Mouse (Mus musculus): Measurements from ENCODE around the gene Lrrc75b. TPM values are rescaled to one million over a fixed set of nuclear protein-coding genes. Genes with fewer than 3 reads are reported as not detected.
A peak's percentile ranks its signal among the peaks of the same experiment; 100 is the strongest.

Lrrc75b gene
- total and polyA plus RNA-seq, 2 experiments from 2014 or later: 37.5 to 41.4 TPM

DNA sequence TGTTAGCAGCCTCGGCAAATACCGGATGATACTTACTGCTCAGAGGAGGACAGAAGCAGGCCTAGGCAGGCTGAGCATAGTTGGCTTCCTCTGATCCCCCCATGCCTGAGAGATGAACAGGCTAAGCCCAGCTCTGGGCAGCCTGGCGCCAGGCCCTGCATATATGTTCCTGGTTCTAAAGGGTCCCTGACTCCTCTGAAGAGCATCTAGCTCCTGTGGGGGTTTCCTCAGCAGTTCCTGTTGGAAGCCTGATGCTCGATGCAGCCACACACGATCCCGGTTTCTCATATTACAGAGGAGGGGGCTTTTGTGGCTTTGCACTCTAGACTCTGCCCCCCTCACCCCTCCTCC is 394 bp upstream of the Lrrc75b start:
- TF ChIP-seq CTCF (IDR thresholded peaks at IDR 0.05): no peak
- DNase-seq (ENCODE audit: low spot score) (peak; percentile 27), ATAC-seq (ENCODE audit: low FRiP score) (peak; percentile 20; the same call in 1 of the 2 replicates)
- Histone ChIP-seq H3K4me2 (ENCODE audit: low read depth, low read length, poor library complexity, severe bottlenecking) (peak overlapping the region; percentile 83), H3K4me3 (ENCODE audit: low read depth, low read length) (peak overlapping the region; percentile 69), H3K9ac (replicated peaks; ENCODE audit: low read length, poor library complexity, severe bottlenecking) (peak overlapping the region; percentile 97), H3K36me3 (ENCODE audit: insufficient read depth, low read length) (peaks cover 15% of the 10 kb centered on the region), H3K9me3 (ENCODE audit: low read length) (no peaks in the 10 kb centered on the region), H3K4me1 (ENCODE audit: insufficient read depth, low read length) (peaks cover 27% of the 10 kb centered on the region), H3K27ac (ENCODE audit: low read depth, low read length) (peak overlapping the region; percentile 99), H3K27me3 (ENCODE audit: insufficient read depth, low read length) (no peaks in the 10 kb centered on the region)
- WGBS: 11% methylated on average over 6 of the region's 6 CpGs

DNA sequence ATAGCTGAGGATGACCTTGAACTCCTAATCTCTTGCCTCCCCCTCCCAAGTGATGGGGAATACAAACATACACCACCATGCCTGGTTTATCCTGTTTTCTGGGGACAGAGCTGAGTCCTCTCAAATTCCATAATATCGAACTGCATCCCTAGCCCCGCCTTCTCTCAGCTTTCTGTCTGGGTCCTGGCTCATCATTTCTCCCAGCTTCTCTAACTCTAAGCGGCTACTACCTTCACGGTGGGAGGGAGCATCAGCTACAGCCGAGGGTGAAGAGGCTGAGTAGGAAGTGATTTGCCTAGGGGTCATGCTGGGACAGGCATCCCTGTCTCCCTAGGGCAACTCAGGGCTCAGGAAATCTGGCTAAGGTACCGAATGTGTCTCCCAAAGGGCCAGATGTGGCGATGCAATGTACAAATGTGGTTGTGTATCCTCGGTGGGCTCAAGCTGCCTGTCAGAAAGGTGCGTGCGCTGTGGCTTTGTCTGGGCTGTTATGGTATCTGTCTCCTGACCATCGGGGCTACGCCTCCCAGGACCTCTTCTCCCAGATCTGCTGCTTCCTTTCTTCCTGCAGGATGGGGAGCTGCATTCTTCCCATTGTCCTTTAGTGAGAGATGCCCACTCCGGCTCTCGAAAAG is 972 bp downstream of the Lrrc75b start:
- WGBS: 2% methylated on average over 14 of the region's 14 CpGs

GRCm38 (mm10) chr10:75558515-75558914 is 1.6 kb downstream of the Lrrc75b start:
- Histone ChIP-seq H3K27me3 (ENCODE audit: insufficient read depth, low read length) (no peaks in the 10 kb centered on the region), H3K27ac (ENCODE audit: low read depth, low read length) (peak overlapping the region; percentile 99), H3K4me1 (ENCODE audit: insufficient read depth, low read length) (peaks cover 27% of the 10 kb centered on the region), H3K9me3 (ENCODE audit: low read length) (no peaks in the 10 kb centered on the region), H3K36me3 (ENCODE audit: insufficient read depth, low read length) (peaks cover 27% of the 10 kb centered on the region), H3K9ac (replicated peaks; ENCODE audit: low read length, poor library complexity, severe bottlenecking) (peak overlapping the region; percentile 97), H3K4me2 (ENCODE audit: low read depth, low read length, poor library complexity, severe bottlenecking) (peak overlapping the region; percentile 83), H3K4me3 (ENCODE audit: low read depth, low read length) (peak overlapping the region; percentile 69)
- peak; percentile 92 for DNase-seq (ENCODE audit: low spot score)
- WGBS: 17% methylated on average over 3 of the region's 3 CpGs
- TF ChIP-seq CTCF (IDR thresholded peaks at IDR 0.05): no peak
- ATAC-seq (ENCODE audit: low FRiP score): peak; percentile 12; the same call in 1 of the 2 replicates

More for the DNA sequence above, 972 bp downstream of the Lrrc75b start:
- Histone ChIP-seq H3K27ac (ENCODE audit: low read depth, low read length) (peak overlapping the region; percentile 99), H3K4me1 (ENCODE audit: insufficient read depth, low read length) (peaks cover 27% of the 10 kb centered on the region), H3K9ac (replicated peaks; ENCODE audit: low read length, poor library complexity, severe bottlenecking) (peak overlapping the region; percentile 97), H3K9me3 (ENCODE audit: low read length) (no peaks in the 10 kb centered on the region), H3K4me3 (ENCODE audit: low read depth, low read length) (peak overlapping the region; percentile 69), H3K4me2 (ENCODE audit: low read depth, low read length, poor library complexity, severe bottlenecking) (peak overlapping the region; percentile 83), H3K27me3 (ENCODE audit: insufficient read depth, low read length) (no peaks in the 10 kb centered on the region), H3K36me3 (ENCODE audit: insufficient read depth, low read length) (peaks cover 21% of the 10 kb centered on the region)
- DNase-seq (ENCODE audit: low spot score) (peak; percentile 55), ATAC-seq (ENCODE audit: low FRiP score) (peak; percentile 20; the same call in 1 of the 2 replicates)
- no peak for TF ChIP-seq CTCF (IDR thresholded peaks at IDR 0.05)

DNA sequence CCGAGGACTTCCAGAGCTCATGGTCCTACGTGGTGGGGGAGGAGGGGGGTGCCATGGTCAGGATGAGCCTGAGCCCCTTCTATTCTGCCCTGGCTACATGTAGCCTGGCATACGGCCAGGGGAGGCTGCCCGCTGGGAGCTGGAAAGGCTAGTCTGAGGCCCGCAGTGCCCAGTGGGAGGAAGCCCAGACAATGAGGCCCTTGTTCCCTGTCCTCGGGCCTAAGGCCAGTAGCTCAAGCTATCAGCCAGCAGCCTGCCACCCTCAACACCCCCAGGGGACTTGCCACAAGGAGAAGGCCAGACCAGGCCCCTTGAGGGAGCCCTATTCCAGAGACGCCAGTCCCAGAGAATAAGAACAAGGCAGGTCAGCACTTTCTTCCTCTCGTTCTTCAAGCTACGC is 4.1 kb downstream of the Lrrc75b start:
- WGBS: 23% methylated on average over 9 of the region's 9 CpGs
- peak; percentile 53 for ATAC-seq (ENCODE audit: low FRiP score)

GRCm38 (mm10) chr10:75555557-75555956 is 4.6 kb downstream of the Lrrc75b start:
- TF ChIP-seq CTCF (IDR thresholded peaks at IDR 0.05): no peak
- peaks cover 37% of the 10 kb centered on the region for H3K36me3 ChIP-seq (ENCODE audit: insufficient read depth, low read length)
- H3K9me3 ChIP-seq (ENCODE audit: low read length): no peaks in the 10 kb centered on the region
- WGBS: 62% methylated on average over 6 of the region's 6 CpGs
- no peak overlapping the region for H3K27ac ChIP-seq (ENCODE audit: low read depth, low read length)
- DNase-seq (ENCODE audit: low spot score): no peak
- ATAC-seq (ENCODE audit: low FRiP score): no peak
- H3K4me3 ChIP-seq (ENCODE audit: low read depth, low read length): no peak overlapping the region
- no peak overlapping the region; the same call in 1 of the 2 replicates for H3K9ac ChIP-seq (replicated peaks; ENCODE audit: low read length, poor library complexity, severe bottlenecking)
- H3K4me1 ChIP-seq (ENCODE audit: insufficient read depth, low read length): peaks cover 18% of the 10 kb centered on the region
- no peak overlapping the region for H3K4me2 ChIP-seq (ENCODE audit: low read depth, low read length, poor library complexity, severe bottlenecking)
- H3K27me3 ChIP-seq (ENCODE audit: insufficient read depth, low read length): no peaks in the 10 kb centered on the region

More for the DNA sequence above, 4.1 kb downstream of the Lrrc75b start:
- Histone ChIP-seq H3K4me3 (ENCODE audit: low read depth, low read length) (no peak overlapping the region), H3K9me3 (ENCODE audit: low read length) (no peaks in the 10 kb centered on the region), H3K4me2 (ENCODE audit: low read depth, low read length, poor library complexity, severe bottlenecking) (no peak overlapping the region), H3K27me3 (ENCODE audit: insufficient read depth, low read length) (no peaks in the 10 kb centered on the region), H3K9ac (replicated peaks; ENCODE audit: low read length, poor library complexity, severe bottlenecking) (no peak overlapping the region; the same call in 1 of the 2 replicates), H3K36me3 (ENCODE audit: insufficient read depth, low read length) (peaks cover 37% of the 10 kb centered on the region), H3K27ac (ENCODE audit: low read depth, low read length) (peak overlapping the region; percentile 27; the same call in 1 of the 2 replicates), H3K4me1 (ENCODE audit: insufficient read depth, low read length) (peaks cover 22% of the 10 kb centered on the region)
- peak; percentile 92 for DNase-seq (ENCODE audit: low spot score)
- peak; percentile 16; the same call in 1 of the 2 replicates for TF ChIP-seq CTCF (IDR thresholded peaks at IDR 0.05)

DNA sequence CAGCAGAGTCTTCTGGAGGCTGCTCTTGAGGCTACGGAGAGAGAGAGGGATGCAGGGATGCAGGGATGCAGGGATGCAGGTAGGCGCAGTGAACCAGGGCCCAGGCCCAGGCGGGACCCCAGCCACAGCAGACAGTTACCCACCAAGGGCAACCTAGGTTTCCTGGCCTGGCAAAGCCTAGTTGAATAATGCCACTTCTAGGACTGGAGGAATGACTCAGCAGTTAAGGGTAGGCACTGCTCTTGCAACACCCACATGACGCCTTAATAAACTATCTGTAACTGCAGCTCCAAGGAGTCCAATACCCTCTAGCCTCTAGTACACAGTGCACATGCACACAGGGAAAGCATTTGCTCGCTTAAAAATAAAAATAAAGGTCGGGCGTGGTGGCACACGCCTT is 6.0 kb downstream of the Lrrc75b start:
- H3K9me3 ChIP-seq (ENCODE audit: low read length): no peaks in the 10 kb centered on the region
- no peak overlapping the region for H3K9ac ChIP-seq (replicated peaks; ENCODE audit: low read length, poor library complexity, severe bottlenecking)
- WGBS: 95% methylated on average over 8 of the region's 8 CpGs
- TF ChIP-seq CTCF (IDR thresholded peaks at IDR 0.05): no peak
- peaks cover 15% of the 10 kb centered on the region for H3K4me1 ChIP-seq (ENCODE audit: insufficient read depth, low read length)
- H3K27me3 ChIP-seq (ENCODE audit: insufficient read depth, low read length): no peaks in the 10 kb centered on the region
- ATAC-seq (ENCODE audit: low FRiP score) (no peak), DNase-seq (ENCODE audit: low spot score) (no peak)
- no peak overlapping the region for H3K27ac ChIP-seq (ENCODE audit: low read depth, low read length)
- no peak overlapping the region for H3K4me3 ChIP-seq (ENCODE audit: low read depth, low read length)
- H3K4me2 ChIP-seq (ENCODE audit: low read depth, low read length, poor library complexity, severe bottlenecking): no peak overlapping the region
- peaks cover 37% of the 10 kb centered on the region for H3K36me3 ChIP-seq (ENCODE audit: insufficient read depth, low read length)

Data from midbrain, postnatal 0 days (tissue).